Mouse (Mus musculus) kidney, postnatal 4 days (tissue): ENCODE data around the gene Ccdc103.

Experiments used
- DNase-seq, 2 experiments: peaks; one replicate each; pipeline ENCODE4 v3.0.0; 2021; ENCODE audit warnings: mixed read lengths in 2 of 2

The Ccdc103 gene

DNA sequence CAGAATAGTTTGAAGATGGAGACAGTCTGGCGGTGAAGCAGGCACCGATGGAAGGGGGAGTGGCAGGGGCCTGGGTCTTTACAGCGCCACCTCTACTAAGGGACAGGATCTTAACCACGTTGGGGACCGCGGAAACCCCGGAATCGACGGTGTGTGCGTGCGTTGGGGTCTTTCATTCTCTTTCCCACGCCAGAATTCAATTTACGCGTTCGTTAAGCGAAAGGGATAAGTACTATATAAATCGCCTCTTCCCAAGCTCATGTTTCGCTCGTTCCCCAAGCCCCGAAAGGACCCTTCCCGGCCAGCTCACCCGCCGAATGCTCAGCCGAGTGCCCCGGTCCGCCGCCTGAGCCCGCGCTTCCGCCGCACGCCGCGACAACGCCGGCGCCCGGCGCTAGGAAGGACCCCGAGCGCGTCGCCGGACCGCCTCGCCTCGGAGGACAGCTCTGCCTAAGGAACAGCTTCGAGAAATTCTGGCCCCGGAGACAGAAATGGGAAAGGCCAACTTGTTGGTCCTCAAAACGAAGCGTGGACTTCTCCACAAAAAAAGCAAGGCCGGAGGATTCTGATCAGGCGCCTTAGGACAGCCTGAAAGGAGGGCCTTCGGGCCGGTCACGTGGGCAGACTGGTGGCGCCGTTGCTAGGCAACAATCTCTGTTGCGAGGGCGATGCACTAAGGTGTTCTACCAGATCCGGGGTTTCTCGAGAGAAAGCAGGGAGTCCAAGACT lies at the start of gene Ccdc103, which contains the start of gene Eftud2:
Ccdc103 (plus strand) TSS at position 620 of the 729 bp plus-strand sequence.
Eftud2 (minus strand) TSS at position 401 of the 729 bp plus-strand sequence.
- DNase-seq: peak; percentile 93 to 95

DNA sequence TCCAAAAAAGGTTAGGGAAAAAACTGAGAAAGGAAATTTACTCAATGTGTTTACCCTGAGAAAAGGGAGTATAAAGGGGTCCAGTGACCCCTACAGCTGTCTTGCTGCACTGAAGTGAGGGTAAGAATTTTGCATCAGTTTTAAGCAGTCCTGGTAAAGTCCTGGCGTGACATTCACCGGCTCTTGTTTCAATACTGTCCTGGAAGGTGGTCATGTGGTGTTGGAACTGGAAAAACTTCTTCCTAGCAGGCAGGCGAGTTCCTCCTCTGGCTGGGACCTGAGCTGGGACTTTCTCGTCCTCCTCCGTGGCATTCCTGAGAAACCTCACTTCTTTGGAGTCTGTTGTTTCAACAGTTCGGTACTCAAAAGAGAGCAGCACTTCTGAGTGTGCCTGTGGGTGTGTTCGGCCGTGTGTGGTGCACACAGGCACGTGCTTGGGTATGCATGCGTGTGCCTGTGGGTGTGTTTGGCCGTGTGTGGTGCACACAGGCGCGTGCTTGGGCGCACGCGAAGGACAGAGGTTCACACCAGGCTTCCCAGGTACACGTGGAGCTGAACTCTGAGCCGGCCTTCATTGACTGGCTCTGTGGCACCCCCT lies 48.2 kb upstream of the Ccdc103 start:
- peak in 1 of 2 experiments; percentile 25 for DNase-seq

DNA sequence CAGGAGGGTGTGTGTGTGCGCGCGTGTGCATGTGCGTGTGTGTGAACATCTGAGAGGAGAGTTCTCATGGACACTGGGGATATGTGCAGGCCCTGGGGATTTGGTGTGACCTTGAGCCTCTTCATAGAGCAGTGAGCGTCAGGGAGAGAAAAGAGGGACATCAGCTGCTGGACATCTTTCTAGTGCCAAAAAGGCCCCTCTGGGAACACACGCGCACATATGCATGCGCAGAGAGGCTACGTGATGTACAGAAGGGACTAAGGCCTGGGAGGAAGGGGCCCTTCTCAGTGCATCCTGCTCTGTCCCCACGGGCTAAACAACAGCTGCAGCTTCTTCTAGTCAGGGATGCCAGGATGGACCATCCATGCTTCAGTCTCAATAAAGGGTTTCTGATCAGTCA lies 46.8 kb upstream of the Ccdc103 start:
- DNase-seq: peak in 1 of 2 experiments; percentile 27

DNA sequence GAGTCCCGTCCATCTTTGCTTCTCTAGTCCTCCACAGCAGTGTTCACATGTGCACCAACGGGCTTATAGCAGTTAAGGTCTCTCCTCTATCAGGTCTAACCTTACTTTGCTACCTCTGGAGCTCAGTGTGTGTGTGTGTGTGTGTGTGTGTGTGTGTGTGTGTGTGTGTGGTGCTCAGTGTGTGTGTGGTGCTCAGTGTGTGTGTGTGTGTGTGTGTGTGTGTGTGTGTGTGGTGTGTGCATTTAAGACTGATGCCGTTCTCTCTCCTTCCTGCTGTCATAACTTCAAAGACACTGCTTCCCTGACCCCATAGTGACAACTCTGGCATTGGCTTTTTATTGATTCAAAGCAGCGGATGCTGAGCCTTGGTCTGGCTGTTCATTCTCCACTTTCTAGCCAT lies 45.5 kb upstream of the Ccdc103 start, which contains the start of gene Higd1b:
Higd1b (plus strand) TSS at position 301 of the 400 bp plus-strand sequence.
- no peak for DNase-seq

DNA sequence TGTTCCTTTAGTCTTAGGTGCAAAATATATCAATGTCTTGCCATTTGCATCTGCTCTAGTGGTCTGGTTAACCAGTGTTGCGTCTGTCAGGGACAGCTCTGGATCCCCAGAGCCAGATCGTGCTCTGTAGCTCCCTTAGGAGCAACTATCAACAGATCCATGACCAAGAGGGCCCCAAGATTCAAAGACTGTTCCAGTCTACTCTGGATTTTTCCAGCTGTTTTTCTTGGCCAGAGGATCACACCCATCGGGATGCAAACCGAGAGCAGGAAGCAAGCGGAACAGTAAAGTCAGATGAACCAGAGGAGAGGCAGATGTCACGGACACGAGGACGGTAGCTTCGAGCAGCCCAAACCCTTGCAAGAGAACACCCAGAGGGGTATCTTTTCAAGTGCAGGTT lies 44.9 kb upstream of the Ccdc103 start:
- DNase-seq: peak in 1 of 2 experiments; percentile 24

DNA sequence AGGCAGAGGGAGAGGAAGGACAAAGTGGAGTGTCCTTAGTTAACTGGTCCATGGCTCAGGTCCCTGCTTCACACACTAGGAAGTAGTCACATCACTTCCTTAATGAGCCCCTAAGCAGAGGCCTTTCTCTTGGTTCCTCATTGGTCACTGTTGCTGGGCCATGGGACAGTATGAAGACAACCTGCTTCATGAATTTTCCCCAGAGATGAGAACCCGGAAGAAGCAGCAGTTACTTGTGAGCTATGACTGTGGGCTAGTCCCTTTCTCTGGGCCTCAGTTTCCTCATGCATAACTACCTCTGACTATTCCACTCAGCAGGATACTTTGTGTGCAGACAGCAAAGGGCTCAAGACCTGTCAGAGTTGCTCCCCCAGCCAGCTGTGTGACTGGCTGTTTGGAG lies 43.6 kb upstream of the Ccdc103 start:
- DNase-seq: no peak

DNA sequence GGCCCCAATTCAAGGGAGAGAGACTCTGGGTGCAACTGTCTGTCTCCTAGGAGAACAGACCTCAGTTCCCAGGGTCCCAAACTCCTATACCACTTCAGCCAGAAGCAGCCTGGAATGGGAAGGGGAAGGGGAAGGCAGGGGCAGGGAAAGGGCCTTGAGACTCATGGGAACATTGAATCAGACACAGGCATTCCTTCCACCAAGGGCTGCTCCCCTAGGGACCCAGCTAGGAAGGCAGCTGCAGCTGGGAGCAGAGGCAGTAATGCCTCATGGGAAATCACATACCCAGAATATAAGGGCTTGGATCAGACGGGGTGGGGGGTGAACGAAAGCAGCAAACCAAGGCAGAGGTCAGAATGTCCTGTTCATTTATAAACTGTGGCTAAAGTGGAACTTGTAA lies 42.9 kb upstream of the Ccdc103 start:
- peak; percentile 30 to 43 for DNase-seq

DNA sequence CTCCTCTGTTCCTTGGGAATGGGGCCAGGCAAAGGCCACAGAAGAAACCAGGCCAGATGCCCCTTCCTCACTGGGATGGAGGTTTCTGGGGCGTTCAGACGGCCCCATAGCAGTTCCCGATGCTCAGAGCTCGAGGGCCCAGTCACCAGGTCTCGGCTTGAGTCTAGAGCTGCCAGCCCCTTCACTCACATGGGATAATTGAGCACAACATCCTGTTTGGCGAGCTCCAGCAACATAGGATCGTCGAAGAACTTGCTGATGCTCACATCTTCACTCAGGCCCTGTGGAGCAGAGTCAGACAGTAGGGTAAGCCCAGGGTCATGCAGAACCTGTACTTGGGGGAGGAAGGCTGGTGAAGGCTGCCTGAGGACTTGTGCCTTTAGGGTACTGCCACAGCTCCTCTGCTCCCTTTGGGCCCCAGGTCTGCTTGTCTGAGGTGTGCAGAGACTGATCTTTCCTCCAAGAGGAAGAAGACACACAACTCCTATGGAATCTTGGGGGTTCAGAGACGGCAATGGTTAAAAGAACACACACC lies 42.3 kb upstream of the Ccdc103 start:
- DNase-seq: no peak

DNA sequence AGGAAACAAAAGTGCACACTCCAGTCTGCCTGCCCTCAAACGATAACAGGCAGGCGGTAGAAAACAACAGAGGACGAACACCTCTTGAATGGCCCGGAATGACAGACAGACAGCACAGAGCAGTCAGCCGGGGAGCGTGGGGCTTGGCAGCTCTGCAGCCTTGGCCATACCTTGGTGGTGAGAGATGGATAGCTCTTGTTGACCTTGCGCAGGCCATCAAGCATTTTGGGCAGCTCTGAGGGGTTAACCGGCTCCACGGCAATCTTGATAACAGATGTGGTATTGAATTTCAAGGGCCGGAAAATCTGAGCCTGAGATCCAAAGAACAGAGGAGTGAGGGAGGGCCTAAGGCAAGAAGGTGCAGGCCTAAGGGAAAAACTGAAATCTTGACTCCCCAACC lies 35.1 kb upstream of the Ccdc103 start:
- no peak for DNase-seq

DNA sequence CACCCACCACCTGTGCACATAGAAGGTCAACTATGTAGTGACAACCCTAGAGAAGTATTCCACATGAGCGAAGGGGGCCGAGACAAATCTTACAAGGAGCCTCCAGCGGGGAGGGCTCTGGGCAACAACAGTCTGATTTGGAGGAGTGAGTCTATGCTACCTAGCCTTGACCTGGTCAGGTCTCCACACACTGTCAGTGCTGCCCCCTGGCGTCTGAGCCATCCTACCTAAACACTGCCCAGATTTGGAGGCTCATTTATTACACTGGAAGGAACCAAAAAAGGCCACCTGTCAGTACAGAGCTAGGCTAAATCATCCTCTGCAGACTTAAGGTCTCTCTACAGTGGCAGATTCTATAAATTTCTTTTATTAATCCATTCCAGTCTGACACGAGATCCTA lies 29.1 kb upstream of the Ccdc103 start:
- peak; percentile 89 for DNase-seq

DNA sequence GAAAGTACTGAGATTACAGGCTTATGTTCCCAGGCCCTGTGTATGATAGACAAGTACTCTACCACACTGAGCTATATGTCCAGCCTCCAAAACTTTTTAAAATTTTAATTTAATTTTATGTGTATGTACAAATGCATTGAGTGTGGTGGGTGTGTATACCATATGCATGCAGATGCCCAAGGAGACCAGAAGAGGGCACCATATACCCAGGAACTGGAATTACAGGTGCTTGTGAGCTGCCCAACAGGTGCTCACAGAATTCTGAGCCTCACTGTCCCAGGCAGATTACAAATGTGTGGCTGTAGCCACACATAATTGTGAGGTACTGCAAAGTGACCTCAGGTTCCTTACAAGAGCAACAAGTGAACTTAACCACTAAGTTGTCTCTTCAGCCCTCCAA lies 27.2 kb upstream of the Ccdc103 start:
- no peak for DNase-seq

DNA sequence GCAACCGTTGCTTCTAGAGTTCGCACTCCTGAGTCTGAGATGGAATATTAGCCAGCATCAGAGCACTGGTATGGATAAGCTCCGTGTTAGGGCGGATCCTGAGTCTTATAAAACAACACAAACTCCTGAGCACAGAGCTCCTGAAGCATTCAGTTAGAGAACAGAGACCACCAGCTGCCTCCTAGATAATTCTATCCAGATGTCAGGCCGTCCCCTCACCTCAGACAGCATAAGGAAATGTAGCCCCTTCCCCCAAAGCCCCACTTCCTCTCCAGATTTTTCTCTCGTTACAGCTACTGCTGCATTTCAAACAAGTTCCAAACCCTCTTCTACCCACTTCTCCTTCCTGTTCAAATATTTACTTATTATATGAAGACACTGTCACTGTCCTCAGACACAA lies 25.1 kb upstream of the Ccdc103 start:
- no peak for DNase-seq

DNA sequence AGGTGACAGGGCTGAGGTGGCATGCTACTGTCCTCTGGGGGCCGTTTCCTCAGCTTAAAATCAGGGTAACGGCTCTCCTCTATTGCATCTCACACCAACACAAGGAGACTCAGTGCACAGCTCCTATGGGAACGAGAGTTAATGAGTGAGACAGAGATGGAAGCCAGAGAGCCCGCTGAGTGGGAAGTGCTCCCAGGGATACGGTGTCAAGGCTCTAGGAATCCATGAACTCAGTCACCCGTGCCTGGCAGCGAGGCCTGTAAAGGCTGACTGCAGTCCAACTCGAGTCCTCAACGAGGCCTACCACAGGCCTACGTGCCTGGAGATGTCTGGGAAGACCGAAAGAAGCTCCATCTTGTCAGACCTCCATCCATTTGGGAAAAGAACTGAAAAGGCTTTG lies 22.1 kb upstream of the Ccdc103 start:
- no peak for DNase-seq

DNA sequence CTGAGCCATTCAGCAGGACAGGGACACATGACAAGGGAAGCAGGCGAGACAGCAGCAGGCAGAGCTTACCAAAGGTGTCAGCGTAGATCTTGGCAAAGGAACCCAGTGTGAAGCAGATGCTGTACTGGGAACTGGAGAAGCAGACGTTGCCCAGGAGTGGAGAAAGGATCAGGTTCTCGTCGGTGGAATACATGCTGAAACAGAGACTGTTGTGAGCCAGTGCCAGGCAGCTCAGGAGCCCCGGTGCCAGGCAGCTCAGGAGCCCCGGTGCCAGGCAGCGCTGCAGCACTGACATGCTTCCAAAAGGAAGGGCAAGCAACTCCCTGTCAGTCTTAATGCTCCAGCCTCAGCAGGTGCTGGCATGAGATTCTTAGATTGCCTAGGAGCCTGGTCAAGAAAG lies 21.1 kb upstream of the Ccdc103 start:
- DNase-seq: no peak

DNA sequence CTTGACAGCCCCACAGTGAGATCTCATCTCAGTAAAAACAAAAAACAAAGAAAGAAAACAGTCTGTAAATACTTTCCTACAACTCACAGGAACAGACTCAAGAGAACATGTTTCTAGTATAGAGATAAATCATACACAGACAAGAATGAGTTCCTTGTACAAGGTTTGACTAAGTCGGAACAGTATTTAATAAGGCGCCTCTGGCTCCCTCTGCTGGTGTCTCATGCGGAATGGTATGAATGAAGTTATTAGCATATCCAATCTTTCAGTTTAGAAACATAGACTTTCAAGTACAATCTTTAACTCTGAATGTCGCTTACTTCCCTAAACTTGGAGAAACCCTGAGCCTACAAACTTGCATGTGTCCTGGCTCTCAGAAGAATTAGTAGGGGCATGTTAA lies 16.7 kb upstream of the Ccdc103 start:
- peak; percentile 87 to 88 for DNase-seq

DNA sequence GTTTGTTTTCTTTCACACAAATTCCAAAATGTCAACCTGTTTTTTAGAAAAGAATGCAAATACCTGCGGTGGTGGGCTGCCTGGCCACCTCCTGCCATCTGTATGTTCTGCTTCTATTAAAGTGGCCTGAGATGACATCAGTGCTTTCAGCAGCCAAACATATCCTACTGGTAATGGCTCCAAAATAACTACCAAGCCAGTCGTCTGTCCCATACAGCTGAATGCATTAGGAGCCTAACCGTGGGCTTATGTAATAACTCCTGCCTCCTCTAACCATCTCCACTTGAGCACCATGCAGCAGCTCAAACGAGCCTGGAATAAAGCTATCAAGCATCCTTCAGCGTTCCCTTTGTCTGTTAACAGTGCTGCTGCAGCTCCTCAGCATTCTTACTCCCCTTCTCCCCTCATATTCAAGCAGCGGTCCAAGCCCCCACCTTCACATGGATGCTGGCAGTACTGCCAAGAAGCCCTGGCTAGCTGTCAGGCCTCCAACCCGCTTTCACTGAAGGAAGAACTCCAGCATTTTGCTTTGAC lies 6.1 kb upstream of the Ccdc103 start:
- DNase-seq: no peak

DNA sequence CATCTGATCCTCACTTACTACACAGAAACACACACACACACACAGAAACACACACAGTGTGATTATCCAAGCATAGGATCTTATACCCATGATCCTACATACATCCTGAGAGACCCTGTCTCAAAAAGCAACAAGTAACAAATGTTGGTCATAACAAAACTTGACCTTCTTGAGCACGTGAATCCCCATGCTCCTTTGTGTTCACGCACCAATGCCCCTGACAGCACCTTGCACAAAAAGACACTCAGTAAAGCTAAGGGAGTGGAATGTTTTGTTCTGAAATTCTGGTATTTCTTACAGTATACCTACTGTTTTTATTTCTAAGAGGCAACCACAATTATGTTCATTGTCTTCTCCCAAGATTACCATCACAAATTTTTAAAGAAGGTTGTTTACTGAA lies 1.4 kb upstream of the Ccdc103 start:
- no peak for DNase-seq

DNA sequence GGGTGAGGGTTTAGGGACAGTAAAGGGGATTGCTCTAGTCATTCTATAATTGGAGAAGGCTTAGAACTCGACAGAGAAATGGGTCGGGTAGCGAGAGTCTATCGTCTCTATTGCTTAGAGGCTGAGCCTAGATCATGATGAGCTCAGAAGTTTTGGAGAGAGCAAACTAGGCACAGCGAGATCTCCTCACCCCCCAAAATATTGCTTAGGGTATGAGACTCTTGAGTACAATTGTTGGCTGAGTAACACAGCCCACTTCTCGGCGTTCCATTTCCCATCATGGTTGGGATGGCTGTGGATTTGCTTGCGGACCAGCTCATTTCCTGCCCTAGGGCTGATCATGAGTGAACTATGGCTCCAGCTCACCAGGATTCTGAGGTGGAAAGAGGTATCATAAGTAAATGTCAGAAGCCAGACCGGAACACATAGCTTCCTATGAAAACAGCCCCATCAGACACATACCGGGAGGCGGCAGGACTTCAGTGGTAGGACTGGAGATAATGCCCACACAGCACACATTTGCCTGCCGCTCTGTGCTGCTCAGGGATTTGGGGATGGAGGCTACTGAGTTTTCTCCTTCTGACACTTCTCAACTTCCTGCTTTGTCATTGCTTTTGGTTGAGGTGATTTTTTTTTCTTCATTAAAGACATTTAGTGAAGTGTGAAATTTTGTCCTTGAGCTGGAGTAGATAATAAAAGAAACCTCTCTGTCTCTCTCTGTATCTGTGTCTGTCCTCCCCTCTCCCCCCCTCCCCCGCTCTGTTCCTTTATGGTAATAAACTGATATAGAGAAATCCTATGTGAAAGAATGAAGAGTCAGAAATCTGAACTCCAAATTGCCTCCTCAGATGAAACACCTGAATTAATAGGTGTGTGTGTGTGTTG lies 552 bp downstream of the Ccdc103 start:
- peak in 1 of 2 experiments; percentile 15 for DNase-seq

DNA sequence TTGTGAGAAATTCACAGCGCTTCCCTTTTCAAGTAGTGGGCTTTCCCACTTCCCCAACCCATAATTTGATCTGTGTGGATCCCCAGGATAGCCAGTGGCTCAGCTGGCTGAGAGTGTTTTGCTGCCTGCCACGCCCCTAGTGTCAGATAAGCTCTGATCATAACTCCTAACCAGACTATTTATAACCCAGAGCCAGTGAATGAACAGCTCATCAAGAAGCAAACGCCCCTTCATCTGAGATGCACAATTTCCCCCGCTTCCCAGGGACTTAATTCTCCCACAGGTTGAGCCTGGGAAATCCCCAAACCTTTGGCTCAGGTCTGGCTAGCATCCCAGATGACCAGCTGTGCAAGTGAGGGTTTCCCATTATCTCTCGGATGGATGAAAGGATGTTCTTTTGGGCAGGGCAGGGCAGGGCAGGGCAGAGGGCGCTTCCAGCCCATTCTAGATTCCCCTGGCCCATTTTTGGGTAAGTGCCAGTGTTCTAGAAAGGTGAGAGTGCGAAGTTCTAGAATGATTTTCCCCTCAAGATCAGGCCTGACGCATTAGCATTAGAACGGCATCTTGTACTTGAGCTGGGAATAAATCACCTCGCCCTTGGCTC lies 3.7 kb downstream of the Ccdc103 start, which contains the start of gene Fam187a:
Fam187a (plus strand) TSS at position 554 of the 604 bp plus-strand sequence.
- no peak for DNase-seq

DNA sequence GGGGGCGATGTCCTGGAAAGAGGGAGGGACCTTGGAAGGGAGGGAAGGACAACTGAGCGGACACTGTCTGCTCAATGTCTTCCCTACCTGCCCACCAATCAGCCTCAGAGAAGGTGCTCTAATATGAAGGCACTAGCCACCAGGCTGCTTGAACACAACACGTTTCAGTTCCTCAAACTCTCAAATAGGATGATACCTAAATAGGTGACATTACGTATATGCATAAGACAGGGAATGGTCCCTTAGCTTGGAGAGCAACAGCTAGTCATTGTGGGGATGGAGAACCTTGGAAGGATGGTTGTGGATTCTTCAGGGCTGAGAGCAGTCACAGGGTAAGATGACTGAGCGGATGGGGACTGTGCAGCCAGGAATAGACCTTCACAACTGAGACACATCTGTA lies 6.4 kb downstream of the Ccdc103 start:
- DNase-seq: no peak

DNA sequence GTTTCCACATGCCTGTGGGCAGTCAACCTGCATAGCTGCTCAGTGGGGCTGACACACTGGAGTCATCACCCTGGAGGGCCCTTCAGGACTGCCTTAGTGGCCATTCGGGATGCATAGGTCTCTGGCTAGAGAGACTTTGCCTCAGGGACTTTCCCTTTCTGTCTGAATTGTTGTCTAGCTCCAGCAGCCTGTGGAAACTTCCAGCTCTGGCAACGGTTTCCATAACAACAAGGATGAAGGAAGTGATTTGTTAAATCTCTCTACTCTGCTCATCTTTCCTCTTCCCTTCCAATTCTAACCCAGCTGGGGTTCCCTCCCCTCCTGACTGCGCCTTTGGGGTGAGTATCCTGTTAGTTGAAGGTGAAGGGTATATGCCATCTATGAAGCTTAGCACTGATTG lies 7.1 kb downstream of the Ccdc103 start:
- no peak for DNase-seq

DNA sequence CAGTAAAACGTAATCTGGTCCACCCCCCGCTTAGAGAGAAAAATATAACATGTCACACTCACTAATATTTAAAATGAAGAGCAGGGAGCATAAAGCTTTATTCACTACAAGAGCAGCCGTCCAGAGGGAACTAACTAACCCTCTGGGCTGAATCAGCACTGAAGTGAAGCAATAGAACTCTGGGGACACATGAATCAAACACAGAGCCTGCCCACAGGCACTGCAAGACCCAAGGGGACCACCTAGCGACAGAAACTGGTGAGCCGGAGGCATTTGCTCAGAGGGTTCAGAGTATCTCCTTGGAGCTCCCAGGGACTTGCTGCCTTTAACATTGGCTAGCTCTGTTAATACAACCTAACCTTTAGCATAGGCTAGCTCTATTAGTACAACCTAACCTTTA lies 9.1 kb downstream of the Ccdc103 start:
- DNase-seq: peak in 1 of 2 experiments; percentile 26
